Mouse (Mus musculus) megakaryocyte, adult 5-6 weeks (primary cell): ENCODE data around the gene 4930474N05Rik. TPM values are rescaled to one million over a fixed set of nuclear protein-coding genes. Genes with fewer than 3 reads are reported as not detected.

Experiments used
- ATAC-seq: 2 replicates; pipeline ENCODE4 v1.8.0; 2016; ENCODE audit warnings: mild to moderate bottlenecking, inconsistent platforms; ENCODE audit not compliant: poor library complexity, severe bottlenecking
- total RNA-seq, 2 experiments: library from RNA; stranded (forward) in 1 of 2; stranded (reverse) in 1 of 2; fragments of 153-499, 151-499 nt in 1 of 2; fragments of 221-1000, 200-1000 nt in 1 of 2; gene quantifications; 2 replicates each; pipeline versions ENCODE4 v1.2.3 to v1.2.4; 2015 to 2017

The 4930474N05Rik gene
- total RNA-seq (2015) (not detected in 2 replicates), total RNA-seq (2017) (not detected in 2 replicates)

DNA sequence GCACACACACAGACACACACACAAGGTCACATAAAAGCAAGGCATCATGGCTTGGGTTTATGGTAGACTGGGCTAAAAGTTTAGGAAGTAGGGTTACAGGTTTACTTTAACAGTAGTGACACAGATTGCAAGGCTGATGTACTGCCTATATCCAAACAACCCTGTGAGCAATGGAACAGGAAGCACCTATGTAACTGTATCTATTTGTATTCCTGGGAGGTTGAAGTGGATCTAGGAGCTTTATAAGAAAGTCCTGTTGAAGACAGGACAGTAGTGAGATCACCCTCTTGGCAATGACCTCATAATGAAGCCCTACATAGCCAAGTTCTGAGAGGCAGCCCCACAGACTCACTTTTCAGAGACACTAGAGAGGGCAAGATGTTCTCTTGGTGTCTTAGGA, at the start of gene 4930474N05Rik:
Gene 4930474N05Rik (plus strand): TSS at position 301 of the 400 bp plus-strand sequence.
- ATAC-seq: no peak

DNA sequence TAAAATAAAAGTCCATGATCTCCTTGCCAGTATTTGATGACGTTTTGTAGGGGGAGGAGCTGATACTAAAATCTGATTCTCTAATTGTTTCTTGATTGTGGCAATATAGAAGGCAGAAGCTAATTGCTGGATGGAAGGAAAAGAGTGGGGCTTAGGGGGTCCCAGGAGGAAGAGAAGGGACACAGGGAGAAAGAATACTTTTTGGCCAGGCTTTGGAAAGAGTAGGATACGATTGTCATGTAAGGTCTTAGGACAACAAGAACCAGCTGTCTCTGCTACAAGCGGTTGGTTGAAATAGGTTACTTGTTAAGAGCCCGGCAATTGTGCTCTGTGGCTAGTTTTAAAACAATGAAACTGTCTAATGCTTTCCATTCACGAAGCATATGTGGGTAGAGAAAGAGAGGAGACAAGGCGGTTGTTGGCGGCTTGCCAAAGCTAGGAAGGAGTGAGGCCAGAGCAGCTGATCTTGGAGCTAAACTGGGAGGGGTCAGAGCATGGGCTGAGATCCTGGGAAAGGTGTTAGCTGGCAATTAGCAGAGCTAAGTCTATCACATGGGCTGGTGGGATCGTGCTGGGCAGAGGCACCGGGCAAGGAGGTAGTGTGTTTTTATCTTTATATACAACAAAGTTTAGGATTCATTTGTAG, 45.8 kb upstream of the 4930474N05Rik start:
- no peak for ATAC-seq

DNA sequence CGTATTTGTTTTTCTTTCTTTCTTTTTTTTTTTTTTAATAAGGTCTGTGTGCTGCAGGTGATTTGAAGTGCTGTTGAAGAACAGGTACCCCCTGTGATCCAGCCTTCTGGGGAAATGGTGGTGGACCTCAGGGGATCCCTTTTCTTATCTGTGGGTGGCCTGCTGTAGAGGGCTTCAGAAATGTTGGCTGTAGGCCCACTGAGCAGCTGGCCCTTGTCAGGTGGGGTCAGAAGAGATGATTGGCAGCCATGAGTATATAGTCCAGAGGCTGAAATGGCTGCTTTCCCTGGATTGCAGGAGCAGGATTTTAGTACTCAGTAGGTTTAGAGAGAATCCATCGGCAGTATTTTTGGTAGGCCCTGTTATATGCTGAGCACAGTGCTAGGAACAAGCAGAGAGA, 41.4 kb upstream of the 4930474N05Rik start:
- no peak for ATAC-seq

DNA sequence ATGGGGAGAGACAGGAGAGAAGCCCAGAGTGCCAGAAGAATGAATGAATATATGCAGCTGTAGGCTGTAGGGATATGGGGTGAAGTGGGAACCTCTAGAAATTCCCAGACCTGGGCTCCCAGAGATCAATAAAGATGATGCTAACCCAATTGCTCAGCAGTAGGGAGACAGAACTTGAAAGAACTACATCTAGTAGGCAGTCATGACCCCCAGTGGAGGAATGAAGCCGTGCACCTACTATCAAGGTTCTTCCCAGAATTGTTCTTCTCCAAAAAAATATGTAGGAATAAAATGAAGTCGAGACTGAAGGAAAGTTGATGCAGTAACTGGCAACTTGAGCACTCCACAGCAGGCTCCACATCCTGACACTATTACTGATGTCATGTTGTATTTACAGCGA, 3.8 kb downstream of the 4930474N05Rik start:
- no peak for ATAC-seq

DNA sequence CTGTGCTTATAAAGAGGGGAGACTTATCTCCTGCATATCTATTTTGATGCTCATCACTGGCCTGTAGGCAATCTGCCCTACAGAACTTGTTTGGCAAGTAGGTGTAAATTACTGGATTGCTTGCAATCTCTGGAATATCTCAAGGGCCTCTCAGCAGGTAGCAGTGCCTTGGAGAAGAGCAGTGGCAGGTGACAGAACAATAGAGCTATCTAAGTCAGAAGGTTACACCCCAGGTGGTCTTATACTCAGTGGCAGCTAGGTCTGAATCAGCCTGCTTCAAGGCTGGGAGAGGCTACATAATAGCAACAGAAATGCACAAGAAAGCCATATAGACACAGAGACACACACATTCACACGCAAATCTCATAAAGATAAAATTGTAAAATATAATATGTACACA, 4.9 kb downstream of the 4930474N05Rik start:
- ATAC-seq: no peak

DNA sequence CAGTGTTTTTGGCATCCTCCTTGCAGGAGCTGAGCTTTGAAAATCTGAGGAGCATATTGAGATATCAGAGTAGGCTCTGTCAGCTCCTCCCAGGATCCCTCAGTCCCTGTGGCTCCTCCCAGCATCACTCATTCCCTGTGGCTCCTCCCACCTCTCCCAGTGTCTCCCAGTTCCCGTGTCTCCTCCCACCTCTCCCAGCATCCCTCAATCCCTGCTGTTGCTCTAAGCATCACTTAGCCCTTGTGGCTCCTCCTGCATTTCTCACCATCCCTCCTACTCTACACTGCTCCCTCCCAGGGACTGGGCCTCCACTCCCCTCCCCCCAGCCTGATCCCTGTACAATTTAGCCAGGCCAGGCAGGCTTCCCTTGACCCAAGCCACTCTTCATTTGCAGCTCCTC, 6.0 kb downstream of the 4930474N05Rik start:
- ATAC-seq: no peak

DNA sequence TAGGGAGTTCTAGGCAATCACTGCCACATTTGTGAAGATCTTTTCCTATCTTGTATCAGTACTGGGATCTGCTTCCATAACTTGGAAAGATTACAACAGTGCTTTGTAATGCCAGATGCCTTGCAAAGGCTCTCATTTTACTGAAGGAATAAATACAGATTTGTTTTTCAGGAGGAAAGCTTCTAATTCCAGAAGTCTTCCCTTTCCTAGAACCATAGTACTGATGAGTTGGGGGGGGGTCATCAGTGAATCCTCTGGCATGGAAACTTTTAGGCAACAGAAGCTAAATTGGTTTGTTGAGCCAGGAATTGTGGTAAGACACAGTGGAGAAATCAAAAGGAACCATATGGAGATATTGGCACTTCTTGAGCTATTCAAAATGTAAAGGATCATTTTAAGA, 19.8 kb downstream of the 4930474N05Rik start:
- ATAC-seq: no peak

DNA sequence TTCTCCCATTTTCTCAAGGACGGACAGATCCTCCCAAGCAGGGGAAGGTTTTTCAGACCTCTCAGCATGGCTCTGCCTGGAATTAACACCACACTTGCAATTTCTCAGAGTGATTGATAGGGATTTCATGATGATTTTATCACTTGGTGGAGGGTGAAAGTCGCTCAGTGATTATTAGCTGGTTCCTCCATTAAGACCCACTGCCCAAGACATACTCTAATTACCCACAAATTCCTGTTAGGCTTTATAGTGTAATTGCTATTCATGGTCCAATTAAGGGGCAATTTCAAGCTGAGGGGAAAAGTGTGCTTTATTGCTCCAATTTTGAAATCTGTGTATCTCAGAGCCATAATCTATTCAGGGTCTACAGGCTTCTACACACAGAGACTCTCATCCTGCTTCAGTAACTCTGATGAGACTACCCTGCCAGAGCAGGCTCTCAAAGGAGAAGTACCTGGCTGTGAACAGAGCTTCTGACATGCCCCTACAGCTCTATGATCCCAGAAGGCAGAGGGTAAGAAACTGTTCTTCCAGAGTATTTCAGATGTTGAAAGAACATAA, 29.1 kb downstream of the 4930474N05Rik start:
- no peak for ATAC-seq

DNA sequence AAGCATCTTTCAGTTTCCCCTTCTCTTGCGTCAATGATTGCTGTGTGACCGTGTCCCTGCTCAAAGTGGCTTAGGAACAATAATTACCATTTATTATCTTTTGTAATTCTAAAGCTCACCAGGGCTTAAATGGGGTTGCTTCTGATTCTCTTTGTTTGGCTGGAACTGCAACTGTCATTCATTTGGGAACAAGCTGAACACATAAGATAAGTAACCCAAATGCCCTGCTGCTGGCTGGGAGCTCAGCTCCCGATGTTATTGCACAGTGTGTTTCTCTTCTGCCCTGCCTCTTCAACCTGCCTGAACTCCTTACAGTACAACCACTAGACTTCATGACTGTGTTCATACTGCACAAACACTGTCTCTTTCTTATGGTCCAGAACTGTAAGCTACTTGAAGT, 41.0 kb downstream of the 4930474N05Rik start:
- no peak for ATAC-seq

DNA sequence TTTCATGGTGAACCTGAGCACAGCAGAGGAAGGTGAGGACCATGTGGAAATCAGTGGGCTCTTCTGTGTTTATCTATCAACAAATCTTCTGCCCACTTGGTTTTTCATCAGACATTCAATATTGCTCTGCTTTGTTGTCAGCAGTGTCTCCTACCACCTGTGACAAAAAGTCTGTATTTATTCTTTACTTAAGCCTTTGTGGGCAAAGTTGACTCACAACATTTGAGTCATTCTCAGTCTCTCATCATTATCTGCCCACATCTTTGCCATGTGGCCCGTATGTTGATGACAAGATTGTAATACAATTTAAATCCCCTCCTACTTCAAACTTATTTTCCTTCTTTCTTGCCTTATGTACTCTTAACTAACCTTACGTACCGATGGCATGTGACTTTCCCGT, 43.0 kb downstream of the 4930474N05Rik start:
- ATAC-seq: no peak

DNA sequence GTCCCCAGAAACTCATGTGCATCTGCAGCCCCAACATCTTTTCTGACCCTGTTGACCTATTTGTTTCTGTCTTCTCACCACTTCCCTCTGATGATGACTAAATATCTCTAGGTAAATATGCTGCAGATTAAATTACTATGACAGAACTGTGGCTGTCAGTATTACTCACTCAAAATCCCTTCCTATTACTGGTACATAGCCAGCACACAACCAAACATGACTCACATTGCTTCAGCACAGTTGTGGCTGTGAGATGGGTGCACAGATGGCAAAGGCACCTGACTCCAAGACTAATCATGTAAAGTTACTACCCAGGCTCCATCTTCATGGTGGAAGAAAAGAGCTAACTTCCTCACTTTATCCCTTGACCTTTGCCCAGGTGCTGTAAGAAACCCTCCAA, 50.5 kb downstream of the 4930474N05Rik start:
- no peak for ATAC-seq
